Mouse (Mus musculus) lung, postnatal 4 days (tissue): ENCODE measurements at regions not wholly inside any gene's neighbourhood (a gene's known extent, or its start where the extent isn't known, plus 50 kb on each side); places are given as distances from the start of the nearest gene placed in this dataset.

Experiments
- DNase-seq, 2 experiments: peaks; one replicate each; pipeline ENCODE4 v3.0.0; 2021

- no peak for DNase-seq
Measured at GRCm38 (mm10) chr19:56190222-56190621, 96.7 kb upstream of the Habp2 start.

GRCm38 (mm10) chr19:56198474-56199236 lies 88.3 kb upstream of the Habp2 start:
- DNase-seq: peak in 1 of 2 experiments; percentile 39

GRCm38 (mm10) chr19:56199401-56200150 lies 87.4 kb upstream of the Habp2 start:
- DNase-seq: no peak

GRCm38 (mm10) chr19:56201007-56201682 lies 85.8 kb upstream of the Habp2 start:
- DNase-seq: no peak

- peak in 1 of 2 experiments; percentile 63 for DNase-seq
Measured at GRCm38 (mm10) chr19:56201738-56202480, 85.0 kb upstream of the Habp2 start.

GRCm38 (mm10) chr19:56202481-56203130 lies 84.3 kb upstream of the Habp2 start:
- DNase-seq: no peak

GRCm38 (mm10) chr19:56218536-56218935 lies 68.4 kb upstream of the Habp2 start:
- no peak for DNase-seq

GRCm38 (mm10) chr19:56220724-56221407 lies 66.1 kb upstream of the Habp2 start:
- DNase-seq: no peak

GRCm38 (mm10) chr19:56222496-56222895 lies 64.4 kb upstream of the Habp2 start:
- DNase-seq: no peak

GRCm38 (mm10) chr19:56225039-56225438 lies 61.9 kb upstream of the Habp2 start:
- DNase-seq: no peak

GRCm38 (mm10) chr19:56225518-56225917 lies 61.4 kb upstream of the Habp2 start:
- no peak for DNase-seq

- no peak for DNase-seq
Measured at GRCm38 (mm10) chr19:56228586-56228985, 58.4 kb upstream of the Habp2 start.

GRCm38 (mm10) chr19:56231430-56231829 lies 55.5 kb upstream of the Habp2 start:
- DNase-seq: no peak

- peak; percentile 26 to 57 for DNase-seq
Measured at GRCm38 (mm10) chr19:56231849-56232248, 55.1 kb upstream of the Habp2 start.

GRCm38 (mm10) chr19:56232269-56232668 lies 54.7 kb upstream of the Habp2 start:
- no peak for DNase-seq

GRCm38 (mm10) chr19:56232950-56233349 lies 54.0 kb upstream of the Habp2 start:
- no peak for DNase-seq

- DNase-seq: peak; percentile 40 to 62
Measured at GRCm38 (mm10) chr19:56235040-56235439, 51.9 kb upstream of the Habp2 start.
